In the genomic region with DNA sequence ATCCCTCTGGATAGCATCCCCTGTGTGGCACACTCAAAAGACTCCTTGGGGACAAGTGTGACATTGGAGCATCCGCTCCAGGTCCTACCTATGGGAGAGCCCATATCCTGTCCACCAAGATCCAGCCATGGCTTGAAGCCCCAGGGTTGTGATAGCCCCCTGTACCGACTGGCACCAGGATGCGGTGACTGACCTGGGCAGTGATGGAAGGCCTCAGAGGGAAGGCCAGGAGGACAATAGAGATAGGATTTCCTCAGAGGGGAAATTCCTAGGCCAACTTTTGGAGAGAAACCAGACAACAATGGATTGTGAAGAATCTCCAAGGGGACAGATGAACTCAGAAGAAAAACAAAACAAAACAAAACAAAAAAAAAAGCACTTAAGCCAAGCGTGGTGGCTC, we compare ENCODE assay signal across 22 mouse cellular contexts. TPM values are rescaled to one million over a fixed set of nuclear protein-coding genes. Genes with fewer than 3 reads are reported as not detected.
DNase-seq lines count a peak whose midpoint lies in the region; ATAC-seq and TF ChIP-seq lines count a peak whose summit lies in the region.
"Had no signal": no experiment of that assay in that cellular context is flagged by ENCODE, and none has a peak within 500 bp of the region (broad histone marks: within the 10 kb centered on the region; RNA-seq: fewer than 3 reads in every experiment).

No protein-coding gene starts in this region.

- H3K27me3 ChIP-seq in heart, embryonic 14.5 days (ENCODE audit: control insufficient read depth, insufficient read depth, low read length), result no peaks in the 10 kb centered on the region
- H3K27me3 ChIP-seq in kidney, embryonic 15.5 days, result no peaks in the 10 kb centered on the region
- no peaks in the 10 kb centered on the region for H3K27me3 ChIP-seq in lung, postnatal 0 days (replicated peaks; ENCODE audit: insufficient read depth, low read length)
- H3K27me3 ChIP-seq: hindbrain, embryonic 13.5 days; midbrain, embryonic 12.5 days had no signal

- peak overlapping the region; percentile 2 to 89; a peak in 2 of 4 replicates for H3K27ac ChIP-seq in heart, embryonic 14.5 days (replicated peaks in 1 of 2; ENCODE audit: control insufficient read depth in 1 of 2, insufficient read depth in 1 of 2, low read depth in 2 of 2, low read length in 2 of 2)
- peak overlapping the region; percentile 96 for H3K27ac ChIP-seq in kidney, embryonic 15.5 days
- H3K27ac ChIP-seq in lung, postnatal 0 days (ENCODE audit: low read length), result peak overlapping the region; percentile 59; the same call in 1 of the 2 replicates
- H3K27ac ChIP-seq in layer of hippocampus, adult 2 months, result no peak overlapping the region
- H3K27ac ChIP-seq: hindbrain, embryonic 13.5 days; limb, embryonic 10.5 days; midbrain, embryonic 12.5 days had no signal

- H3K9me3 ChIP-seq in heart, embryonic 14.5 days (ENCODE audit: control insufficient read depth, low read length), result no peaks in the 10 kb centered on the region
- no peaks in the 10 kb centered on the region for H3K9me3 ChIP-seq in kidney, embryonic 15.5 days (replicated peaks)
- H3K9me3 ChIP-seq in lung, postnatal 0 days (ENCODE audit: low read length), result no peaks in the 10 kb centered on the region
- H3K9me3 ChIP-seq: hindbrain, embryonic 13.5 days; limb, embryonic 10.5 days; midbrain, embryonic 12.5 days had no signal

- no peak for DNase-seq in heart, postnatal 4 days
- DNase-seq in kidney, adult 8-10 months, result no peak
- DNase-seq in lung, postnatal 0 days (ENCODE audit: low spot score), result no peak
- DNase-seq in lung, postnatal 25 days (ENCODE audit: low spot score), result no peak
- no peak for DNase-seq in layer of hippocampus, adult 2 months (ENCODE audit: low spot score in 2 of 2)
- DNase-seq: adrenal gland, adult 2 months; cerebellum, adult 11-12 months; cerebellum, postnatal 10 days; forebrain, postnatal 0 days; gastrocnemius, postnatal 36 days; kidney, adult 18-20 months; liver; liver, postnatal 0 days had no signal

- TF ChIP-seq EP300 in lung, postnatal 0 days (IDR thresholded peaks at IDR 0.05), result no peak

- no peaks in the 10 kb centered on the region for H3K36me3 ChIP-seq in heart, embryonic 14.5 days (ENCODE audit: control insufficient read depth, insufficient read depth, low read length)
- no peaks in the 10 kb centered on the region for H3K36me3 ChIP-seq in kidney, embryonic 15.5 days
- no peaks in the 10 kb centered on the region for H3K36me3 ChIP-seq in lung, postnatal 0 days (ENCODE audit: insufficient read depth, low read length)
- H3K36me3 ChIP-seq: hindbrain, embryonic 13.5 days; limb, embryonic 10.5 days; midbrain, embryonic 12.5 days had no signal

- H3K9ac ChIP-seq in heart, embryonic 14.5 days (ENCODE audit: low read length), result no peak overlapping the region
- H3K9ac ChIP-seq in kidney, embryonic 15.5 days, result no peak overlapping the region
- no peak overlapping the region for H3K9ac ChIP-seq in lung, postnatal 0 days (replicated peaks; ENCODE audit: low read depth)
- H3K9ac ChIP-seq: forebrain, postnatal 0 days; hindbrain, embryonic 13.5 days; liver, postnatal 0 days; midbrain, embryonic 12.5 days had no signal

- H3K4me1 ChIP-seq in heart, embryonic 14.5 days (ENCODE audit: control insufficient read depth in 2 of 2, insufficient read depth in 2 of 2, low read length in 2 of 2), result peaks cover 17 to 24% of the 10 kb centered on the region in 2 experiments
- H3K4me1 ChIP-seq in kidney, embryonic 15.5 days, result peaks cover 56% of the 10 kb centered on the region
- H3K4me1 ChIP-seq in lung, postnatal 0 days (ENCODE audit: insufficient read depth, low read depth, low read length), result peaks cover 9% of the 10 kb centered on the region; the same call in 1 of the 2 replicates
- H3K4me1 ChIP-seq: hindbrain, embryonic 13.5 days; midbrain, embryonic 12.5 days had no signal

- no peak for TF ChIP-seq CTCF in lung, postnatal 0 days (IDR thresholded peaks at IDR 0.05)
- no peak for TF ChIP-seq CTCF in layer of hippocampus, adult 2 months (conservative IDR thresholded peaks at IDR 0.05)

- no peak overlapping the region for H3K4me2 ChIP-seq in heart, embryonic 14.5 days (ENCODE audit: low read length)
- no peak overlapping the region for H3K4me2 ChIP-seq in kidney, embryonic 15.5 days
- H3K4me2 ChIP-seq in lung, postnatal 0 days (replicated peaks; ENCODE audit: low read depth, low read length), result no peak overlapping the region
- H3K4me2 ChIP-seq: hindbrain, embryonic 13.5 days; midbrain, embryonic 12.5 days had no signal

- ATAC-seq in heart, embryonic 14.5 days (ENCODE audit: insufficient number of reproducible peaks, insufficient read depth, low FRiP score, low read depth), result no peak
- ATAC-seq in kidney, embryonic 15.5 days (replicated peaks; ENCODE audit: low FRiP score), result no peak
- no peak for ATAC-seq in lung, postnatal 0 days
- ATAC-seq: forebrain, postnatal 0 days; liver, postnatal 0 days had no signal

- WGBS in heart, embryonic 14.5 days, result 64% methylated on average over 4 of the region's 4 CpGs
- 78% methylated on average over 4 of the region's 4 CpGs for WGBS in kidney, embryonic 15.5 days
- 75% methylated on average over 4 of the region's 4 CpGs for WGBS in lung, postnatal 0 days

- no peak overlapping the region for H3K4me3 ChIP-seq in heart, embryonic 14.5 days (ENCODE audit: control insufficient read depth in 1 of 2, insufficient read depth in 1 of 2, low read depth in 1 of 2, low read length in 2 of 2)
- H3K4me3 ChIP-seq in kidney, embryonic 15.5 days (replicated peaks), result no peak overlapping the region
- H3K4me3 ChIP-seq in lung, postnatal 0 days (ENCODE audit: low read depth, low read length), result no peak overlapping the region
- H3K4me3 ChIP-seq in layer of hippocampus, adult 2 months, result no peak overlapping the region
- H3K4me3 ChIP-seq: hindbrain, embryonic 13.5 days; limb, embryonic 10.5 days; midbrain, embryonic 12.5 days had no signal

RNA-seq across cellular contexts. Expression of a gene that starts 8.8 kb away (rescaled TPM):
- 6.3 and 7.8 TPM in 2 replicates for polyA plus RNA-seq in heart, embryonic 14.5 days (2014; fragmentation: Nextera tagmentation; extraction: Ambion mirVana)
- 10 to 100 TPM; 12.9 to 16.2 TPM for total RNA-seq in heart, postnatal 4 days (2021)
- 16.6 and 20.4 TPM in 2 replicates for polyA plus RNA-seq in kidney, embryonic 15.5 days (2015; fragmentation: Nextera tagmentation; extraction: Ambion mirVana)
- polyA plus RNA-seq in lung, postnatal 0 days (2015; fragmentation: Nextera tagmentation; extraction: Ambion mirVana), result 21.1 and 22.9 TPM in 2 replicates
- 1 to 10 TPM; 1.7 to 2.4 TPM for total RNA-seq in layer of hippocampus, adult 2 months (2021)
- total RNA-seq: MEL had no signal

RNA-seq across cellular contexts. Expression of a gene that starts 26.7 kb away (rescaled TPM):
- 3.7 and 4.0 TPM in 2 replicates for polyA plus RNA-seq in heart, embryonic 14.5 days (2014; fragmentation: Nextera tagmentation; extraction: Ambion mirVana)
- 10 to 100 TPM; 10.8 to 11.7 TPM for total RNA-seq in heart, postnatal 4 days (2021)
- polyA plus RNA-seq in kidney, embryonic 15.5 days (2015; fragmentation: Nextera tagmentation; extraction: Ambion mirVana), result 1.7 and 2.7 TPM in 2 replicates
- polyA plus RNA-seq in lung, postnatal 0 days (2015; fragmentation: Nextera tagmentation; extraction: Ambion mirVana), result 0.74 and 0.75 TPM in 2 replicates
- 100 to 1,000 TPM; 133 to 163 TPM for total RNA-seq in layer of hippocampus, adult 2 months (2021)
- total RNA-seq: megakaryocyte progenitor cell, adult 5-6 weeks; MEL; monocyte, adult 5-6 weeks; neutrophil, adult 5-6 weeks had no signal

RNA-seq across cellular contexts. Expression of a gene that starts 51.4 kb away (rescaled TPM):
- 7.6 and 7.8 TPM in 2 replicates for polyA plus RNA-seq in heart, embryonic 14.5 days (2014; fragmentation: Nextera tagmentation; extraction: Ambion mirVana)
- 10 to 100 TPM; 23.3 to 30.8 TPM for total RNA-seq in heart, postnatal 4 days (2021)
- 16.1 and 16.4 TPM in 2 replicates for polyA plus RNA-seq in kidney, embryonic 15.5 days (2015; fragmentation: Nextera tagmentation; extraction: Ambion mirVana)
- 35.7 and 40.5 TPM in 2 replicates for polyA plus RNA-seq in lung, postnatal 0 days (2015; fragmentation: Nextera tagmentation; extraction: Ambion mirVana)
- total RNA-seq in layer of hippocampus, adult 2 months (2021), result 1 to 10 TPM; 5.5 to 5.6 TPM
- total RNA-seq: megakaryocyte progenitor cell, adult 5-6 weeks; MEL; monocyte, adult 5-6 weeks; neutrophil, adult 5-6 weeks had no signal
